Mouse (Mus musculus) ovary, postnatal 14 days (tissue): Measurements from ENCODE around the gene Manf.

ENCODE experiments used
- DNase-seq: peaks from one replicate; pipeline ENCODE4 v3.0.0; 2022; ENCODE audit warnings: low spot score

Manf gene

GRCm38 (mm10) chr9:106891829-106892551 lies at the start of gene Manf:
Gene Manf (minus strand): TSS chr9:106891979.
- DNase-seq, result peak; percentile 91

GRCm38 (mm10) chr9:106934998-106935397 lies 43.2 kb upstream of the Manf start:
- DNase-seq, result no peak

GRCm38 (mm10) chr9:106914878-106915277 lies 23.1 kb upstream of the Manf start:
- no peak for DNase-seq

GRCm38 (mm10) chr9:106913759-106914158 lies 22.0 kb upstream of the Manf start:
- DNase-seq, result no peak

GRCm38 (mm10) chr9:106911624-106912023 lies 19.8 kb upstream of the Manf start:
- DNase-seq, result no peak

- DNase-seq, result no peak
Measured at GRCm38 (mm10) chr9:106908715-106909114, 16.9 kb upstream of the Manf start.

GRCm38 (mm10) chr9:106908174-106908573 lies 16.4 kb upstream of the Manf start:
- DNase-seq, result no peak

GRCm38 (mm10) chr9:106906597-106906996 lies 14.8 kb upstream of the Manf start:
- DNase-seq, result no peak

GRCm38 (mm10) chr9:106903791-106904134 lies 12.0 kb upstream of the Manf start:
- DNase-seq, result no peak

- DNase-seq, result no peak
Measured at GRCm38 (mm10) chr9:106903099-106903790, 11.5 kb upstream of the Manf start.

- no peak for DNase-seq
Measured at GRCm38 (mm10) chr9:106901596-106901995, 9.8 kb upstream of the Manf start.

- no peak for DNase-seq
Measured at GRCm38 (mm10) chr9:106898901-106899300, 7.1 kb upstream of the Manf start.

GRCm38 (mm10) chr9:106893327-106893726 lies 1.5 kb upstream of the Manf start:
- no peak for DNase-seq

- no peak for DNase-seq
Measured at GRCm38 (mm10) chr9:106892552-106892875, 735 bp upstream of the Manf start.

GRCm38 (mm10) chr9:106891341-106891741 lies 438 bp downstream of the Manf start:
- no peak for DNase-seq

- DNase-seq, result no peak
Measured at GRCm38 (mm10) chr9:106890496-106891240, 1.1 kb downstream of the Manf start.

- no peak for DNase-seq
Measured at GRCm38 (mm10) chr9:106889321-106889720, 2.5 kb downstream of the Manf start.

- no peak for DNase-seq
Measured at GRCm38 (mm10) chr9:106888346-106888745, 3.4 kb downstream of the Manf start.

- peak; percentile 95 for DNase-seq
Measured at GRCm38 (mm10) chr9:106886828-106887702, 4.7 kb downstream of the Manf start, which contains the start of gene Rbm15b. Gene Rbm15b (minus strand): TSS chr9:106887428.

- no peak for DNase-seq
Measured at GRCm38 (mm10) chr9:106885901-106886731, 5.7 kb downstream of the Manf start.
